Mouse (Mus musculus): ENCODE results near the gene Cstad.

- TF ChIP-seq CTCF (IDR thresholded peaks at IDR 0.05; ENCODE audit: borderline replicate concordance, extremely low read depth, insufficient read depth, insufficient read length) = no peak
- no peak for TF ChIP-seq POLR2A (IDR thresholded peaks at IDR 0.05; ENCODE audit: borderline replicate concordance, extremely low read depth, insufficient read depth, insufficient read length, poor library complexity, severe bottlenecking)
Observed at GRCm38 (mm10) chr2:30592951-30593350, 1.9 kb upstream of the Cstad start.
